Mouse (Mus musculus) left cerebral cortex, adult 8-10 months (tissue): ENCODE results near the gene Fbxw4. TPM values are rescaled to one million over a fixed set of nuclear protein-coding genes. Genes with fewer than 3 reads are reported as not detected.
"Not testable (repeated sequence)": the region's sequence is repeated elsewhere in the genome, so short reads cannot be mapped to it uniquely, and the experiment has no call there.

Experiments
- DNase-seq, 2 experiments: peaks; one replicate each; pipeline ENCODE4 v3.0.0; 2022; ENCODE audit warnings: low spot score in 2 of 2
- total RNA-seq, 4 experiments: library from RNA; stranded (reverse); gene quantifications; 2 replicates each; pipeline ENCODE4 v1.2.4; 2022

The Fbxw4 gene
- total RNA-seq, 4 experiments from 2014 or later, result 38.2 to 42.3 (median 39.7) TPM

DNA sequence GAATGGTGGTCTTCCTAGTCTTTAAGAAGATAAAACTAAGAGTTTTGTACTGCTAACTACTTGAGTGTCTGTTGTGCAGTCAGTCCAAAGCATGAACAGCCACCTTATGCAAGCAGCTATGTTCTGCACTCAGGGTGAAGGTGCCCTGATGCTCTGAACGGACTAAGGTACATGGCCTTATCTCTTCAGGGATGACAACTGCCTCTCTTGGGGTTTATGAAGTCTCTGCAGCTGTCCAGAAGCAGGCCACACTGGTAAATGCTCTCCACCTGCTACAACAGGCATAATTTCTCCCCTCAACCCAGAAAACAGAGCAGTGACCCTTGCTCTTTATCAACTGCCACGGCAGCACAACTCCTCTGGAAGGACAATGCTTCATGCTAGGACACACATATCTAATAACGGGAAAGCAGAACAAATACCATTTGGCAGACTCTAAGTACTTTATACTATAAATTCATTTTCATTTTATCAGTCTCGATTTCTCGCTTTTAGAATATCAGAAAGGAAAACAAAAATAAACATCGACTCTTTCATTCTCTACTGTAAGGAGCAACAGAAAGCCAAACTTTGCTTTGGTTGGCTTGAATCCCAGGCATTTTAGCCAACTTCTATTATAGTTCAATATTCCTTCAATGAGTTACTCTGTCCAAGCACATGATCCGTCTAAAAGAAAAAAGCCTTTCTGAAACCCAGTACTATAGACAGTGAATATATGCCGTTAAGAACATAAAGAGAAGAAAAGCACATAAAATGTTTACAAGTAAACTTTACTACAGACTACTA, 3.1 kb downstream of the Fbxw4 start:
- DNase-seq, result no peak

DNA sequence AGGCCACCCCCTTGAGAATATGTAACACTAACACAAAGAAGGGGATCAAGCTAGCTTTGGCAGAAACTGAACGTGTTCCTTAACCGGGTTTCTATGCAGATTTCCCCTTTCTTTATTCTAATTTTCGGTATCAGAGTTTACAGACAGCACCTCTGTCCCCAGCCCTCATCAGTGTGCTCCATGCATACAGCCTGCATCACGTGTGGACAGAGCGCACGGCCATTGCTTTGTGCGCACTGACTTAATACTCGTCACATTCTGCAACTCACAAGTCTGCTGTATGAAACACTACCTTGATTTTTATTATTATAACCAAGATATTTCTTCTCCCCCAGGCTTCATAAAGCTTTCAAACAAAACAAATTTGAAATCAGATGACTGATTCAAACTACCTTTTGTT, 4.2 kb downstream of the Fbxw4 start:
- no peak for DNase-seq

DNA sequence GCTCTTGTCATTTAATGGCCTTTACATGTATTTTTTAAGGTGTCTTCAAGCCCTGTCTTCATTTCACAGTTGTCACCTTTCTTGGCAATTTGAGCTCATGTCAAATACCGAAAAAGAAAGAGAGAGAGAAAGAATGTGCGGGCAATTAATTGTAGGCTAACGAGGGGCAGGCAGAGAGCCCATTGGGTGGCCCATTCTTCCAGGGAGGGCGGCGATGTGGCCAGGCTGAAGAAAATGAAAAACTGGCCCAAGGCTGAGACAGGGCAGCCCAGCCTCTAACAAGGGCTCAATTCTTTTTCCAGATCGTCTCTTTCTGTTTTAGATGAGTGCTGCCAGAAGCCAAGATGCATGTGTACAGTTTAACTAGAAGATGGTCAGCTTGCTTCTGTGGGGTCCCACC, 6.1 kb downstream of the Fbxw4 start:
- DNase-seq, result no peak

DNA sequence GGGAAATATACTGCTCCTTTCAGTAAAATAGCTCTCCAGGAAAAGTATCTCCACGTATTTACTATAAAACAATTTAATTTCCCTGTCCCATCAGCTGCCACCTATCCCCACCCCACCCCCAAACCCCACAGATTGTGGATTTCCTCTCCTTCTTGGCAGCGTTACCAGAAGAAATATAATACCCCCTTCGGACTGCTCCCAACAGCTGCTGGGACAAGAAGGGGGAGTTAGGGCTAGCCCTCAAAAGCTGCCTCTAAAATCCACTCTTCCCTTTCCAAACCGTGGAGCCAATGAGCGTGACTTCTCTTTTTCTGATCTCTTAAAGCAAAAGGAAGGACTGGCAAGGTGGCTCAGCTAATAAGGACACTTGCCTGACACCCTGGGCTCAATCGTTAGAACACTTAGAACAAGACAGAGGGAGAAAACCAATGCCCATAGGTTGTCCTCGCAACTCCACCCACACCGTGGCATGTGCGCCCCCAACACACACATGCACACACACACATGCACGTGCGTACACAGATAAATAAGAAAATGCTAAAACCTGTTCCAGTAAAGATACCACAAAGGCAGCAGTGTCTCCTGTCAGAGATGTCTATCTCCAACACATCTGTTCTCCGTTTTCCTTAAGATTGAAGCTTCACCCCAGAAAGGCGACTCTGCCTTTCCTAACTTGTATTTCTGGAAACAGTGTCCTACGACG, 7.7 kb downstream of the Fbxw4 start:
- DNase-seq, result no peak

DNA sequence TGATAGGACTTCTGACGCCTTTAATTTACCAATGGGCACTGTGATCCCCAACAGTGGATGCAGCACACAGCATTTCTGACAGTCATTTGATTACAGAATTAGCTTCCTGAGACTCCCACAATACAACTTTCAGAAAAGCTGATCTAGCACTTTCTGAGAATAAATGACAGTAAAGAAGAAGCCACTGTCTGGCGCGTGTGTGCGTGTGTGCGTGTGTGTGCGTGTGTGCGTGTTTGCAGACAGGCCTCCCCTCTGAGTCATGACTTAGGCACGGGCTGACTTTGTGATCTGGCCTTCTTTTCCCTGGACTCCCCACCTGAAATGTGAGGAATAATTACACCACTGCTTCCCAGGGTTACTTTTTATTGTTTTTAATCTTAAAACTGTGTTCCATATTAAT, 8.6 kb downstream of the Fbxw4 start:
- no peak for DNase-seq

DNA sequence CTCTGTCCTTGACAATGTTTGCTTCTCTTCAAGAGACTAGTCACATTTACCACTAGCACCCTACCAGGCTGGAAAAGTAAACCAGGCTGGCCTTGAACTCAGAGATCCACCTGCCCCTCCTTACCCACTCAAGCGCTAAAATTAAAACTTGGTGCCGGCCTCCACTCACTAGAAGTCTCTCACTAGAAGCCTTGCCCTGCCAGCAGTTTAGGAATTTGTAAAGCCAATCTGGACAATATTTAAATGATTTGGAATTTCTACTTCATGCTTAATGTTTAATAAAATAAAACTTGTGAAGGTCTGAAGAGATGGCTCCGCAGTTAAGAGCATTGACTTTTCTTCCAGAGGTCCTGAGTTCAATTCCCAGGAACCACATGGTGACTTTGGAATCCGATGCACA, 10.3 kb downstream of the Fbxw4 start:
- DNase-seq, result no peak

DNA sequence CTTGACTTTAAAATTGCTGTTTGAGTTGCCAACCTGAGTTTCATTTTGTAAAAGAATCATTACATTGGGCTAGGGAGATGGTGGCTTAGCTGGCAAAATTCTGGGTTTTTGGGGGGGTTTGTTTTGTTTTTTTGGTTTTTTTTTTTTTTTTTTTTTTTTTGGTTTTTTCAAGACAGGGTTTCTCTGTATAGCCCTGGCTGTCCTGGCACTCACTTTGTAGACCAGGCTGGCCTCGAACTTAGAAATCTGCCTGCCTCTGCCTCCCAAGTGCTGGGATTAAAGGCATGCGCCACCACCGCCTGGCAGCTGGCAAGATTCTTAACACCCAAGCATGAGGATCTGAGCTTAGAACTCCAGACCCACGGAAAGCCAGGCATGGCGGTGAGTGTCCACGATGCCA, 11.6 kb downstream of the Fbxw4 start:
- DNase-seq, result not testable (repeated sequence)

DNA sequence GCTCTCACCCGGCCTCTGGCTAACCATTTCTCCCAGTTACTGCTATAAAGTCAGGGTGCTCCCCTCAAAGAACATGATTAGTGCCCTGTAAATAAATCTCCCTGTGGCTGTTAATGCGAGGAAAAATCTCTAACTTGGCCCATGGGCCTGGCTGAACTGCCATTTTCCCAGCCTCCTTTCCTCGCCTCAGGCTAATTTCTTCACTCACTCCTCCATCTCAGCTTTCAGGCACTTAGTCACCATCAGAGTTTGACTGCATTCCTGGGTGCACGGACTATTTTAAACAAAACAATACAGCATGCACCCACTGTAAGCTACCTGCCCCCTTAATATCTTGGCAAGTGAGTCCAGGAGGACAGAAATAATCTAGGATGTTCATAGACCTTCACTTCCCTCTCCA, 13.2 kb downstream of the Fbxw4 start:
- DNase-seq, result no peak

DNA sequence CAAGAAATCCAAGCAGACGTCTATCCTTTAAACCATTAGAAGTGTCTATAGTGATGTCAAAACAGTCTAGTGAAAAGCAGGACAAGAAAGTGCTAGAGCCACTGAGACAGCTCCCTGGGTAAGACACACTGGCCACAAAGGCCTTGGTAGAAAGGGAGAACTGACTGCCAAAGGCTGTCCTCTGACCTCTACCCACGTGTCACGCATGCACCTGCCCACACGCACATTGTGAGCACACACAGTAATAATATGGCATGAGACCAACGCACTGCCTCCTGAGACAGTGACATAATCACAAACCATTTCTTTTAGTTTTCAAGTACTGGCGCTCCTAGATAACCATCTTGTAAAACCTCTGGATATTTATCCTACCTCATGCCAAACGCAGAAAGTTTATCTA, 19.4 kb downstream of the Fbxw4 start:
- DNase-seq, result no peak

DNA sequence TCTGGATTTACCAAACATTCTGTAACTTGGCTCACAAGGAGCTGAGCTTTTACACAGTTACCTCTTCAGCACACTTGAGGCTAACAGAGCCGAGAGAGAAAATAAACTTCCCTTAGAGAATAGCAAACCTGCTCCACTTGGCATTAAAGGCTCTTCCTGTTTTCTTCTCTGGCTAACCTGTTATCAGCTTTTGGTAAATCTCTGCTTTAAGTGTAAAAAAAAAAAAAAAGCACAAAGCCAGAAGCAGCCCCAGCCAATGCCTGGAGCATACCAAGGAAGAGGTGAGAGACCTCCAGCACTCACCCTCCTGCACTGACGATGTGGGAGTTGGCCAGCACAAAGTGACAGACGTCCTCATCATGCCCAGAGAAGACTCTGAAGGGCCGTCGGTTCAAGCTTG, 24.2 kb downstream of the Fbxw4 start:
- DNase-seq, result no peak

DNA sequence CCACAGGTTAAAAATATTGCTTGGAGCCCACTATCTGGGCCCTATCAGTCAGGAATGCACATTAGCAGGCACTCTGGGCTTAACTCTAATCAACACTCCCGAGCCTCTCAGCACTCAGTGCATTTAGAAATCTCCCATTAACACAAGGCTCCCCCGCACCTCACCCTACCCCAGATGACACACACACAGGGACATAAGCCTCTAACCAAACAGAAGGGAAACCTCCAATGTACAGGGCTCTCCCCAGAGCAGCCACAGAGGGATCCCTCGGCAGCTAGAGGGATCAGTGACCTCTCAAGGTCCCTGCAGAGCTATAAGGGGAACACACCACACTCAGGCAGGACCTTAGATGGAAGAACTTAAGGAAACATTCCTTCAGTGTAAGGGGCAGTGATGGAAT, 28.5 kb downstream of the Fbxw4 start:
- DNase-seq, result no peak

DNA sequence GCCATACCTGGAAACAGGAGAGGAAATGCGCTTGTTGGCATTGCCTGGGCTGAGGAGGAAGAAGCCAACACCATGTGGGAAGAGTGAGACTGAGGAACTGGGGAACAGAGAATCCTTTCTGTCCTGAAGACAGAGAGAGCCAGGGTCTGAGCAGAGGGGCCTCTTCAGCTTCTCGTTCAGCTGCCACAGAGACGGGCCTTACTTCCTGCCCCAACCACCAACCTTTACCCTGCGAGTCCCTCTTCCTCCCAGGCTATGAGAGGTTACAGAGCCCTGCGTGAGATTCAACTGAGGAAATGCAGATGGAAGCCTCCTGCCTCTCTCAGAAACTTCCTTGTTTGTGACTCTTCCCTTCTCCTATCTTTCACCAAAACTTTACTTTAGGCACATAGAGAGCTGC, 29.2 kb downstream of the Fbxw4 start:
- DNase-seq, result no peak

DNA sequence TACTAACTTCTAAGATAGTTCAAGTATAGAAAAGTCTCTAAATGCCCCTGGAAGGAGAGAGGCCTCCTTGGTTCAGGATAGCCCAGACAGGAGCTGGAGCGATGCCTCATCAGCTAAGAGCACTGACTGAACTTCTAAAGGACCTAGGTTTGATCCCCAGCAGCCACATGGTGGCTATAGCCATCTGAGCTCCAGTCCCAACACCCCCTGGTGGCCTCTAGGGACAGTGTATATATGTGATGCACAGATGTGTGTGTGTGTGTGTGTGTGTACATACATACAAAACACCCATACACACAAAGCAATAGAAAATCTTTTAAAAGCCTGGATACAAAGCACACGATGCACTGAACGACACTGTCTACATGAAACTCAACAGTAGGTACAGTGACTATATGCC, 30.9 kb downstream of the Fbxw4 start:
- no peak for DNase-seq

DNA sequence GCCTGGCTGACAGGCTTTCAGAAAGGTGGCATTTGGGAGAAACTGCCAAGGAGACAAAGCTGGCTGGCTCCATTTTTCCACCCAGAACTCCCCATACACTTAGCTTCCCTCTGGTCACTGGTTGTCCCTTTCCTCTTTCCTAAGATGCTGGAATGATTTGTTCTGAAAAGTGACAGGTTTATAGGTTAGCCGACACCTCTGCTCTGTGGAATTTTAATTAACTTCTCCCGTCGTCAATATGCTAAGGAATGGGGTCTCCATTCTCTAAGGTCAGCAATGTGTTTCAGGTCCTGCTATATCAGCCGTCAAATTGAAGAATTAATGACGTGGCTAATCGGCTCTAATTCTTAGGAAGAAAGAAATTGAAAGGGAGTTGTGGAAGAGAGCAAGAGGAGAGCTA, 31.5 kb downstream of the Fbxw4 start:
- DNase-seq, result no peak

DNA sequence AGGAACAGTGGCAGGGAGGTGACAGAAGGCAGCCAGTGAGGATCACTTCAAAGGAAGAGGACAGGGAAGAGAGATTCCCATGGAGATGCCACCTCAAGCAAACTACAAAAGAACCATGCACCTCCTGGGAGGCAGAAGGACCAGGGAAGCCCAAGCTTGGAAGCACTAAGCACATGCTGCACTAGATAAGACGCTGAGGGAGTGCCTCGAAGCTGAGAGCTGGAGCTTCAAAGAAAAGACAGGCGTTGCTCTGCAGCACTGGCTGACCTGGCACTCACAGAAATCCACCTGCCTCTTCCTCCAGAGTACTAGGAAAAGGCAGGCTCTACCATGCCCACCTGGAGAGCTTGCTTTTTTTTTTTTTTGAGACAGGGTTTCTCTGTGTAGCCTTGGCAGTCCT, 33.1 kb downstream of the Fbxw4 start:
- no peak for DNase-seq

DNA sequence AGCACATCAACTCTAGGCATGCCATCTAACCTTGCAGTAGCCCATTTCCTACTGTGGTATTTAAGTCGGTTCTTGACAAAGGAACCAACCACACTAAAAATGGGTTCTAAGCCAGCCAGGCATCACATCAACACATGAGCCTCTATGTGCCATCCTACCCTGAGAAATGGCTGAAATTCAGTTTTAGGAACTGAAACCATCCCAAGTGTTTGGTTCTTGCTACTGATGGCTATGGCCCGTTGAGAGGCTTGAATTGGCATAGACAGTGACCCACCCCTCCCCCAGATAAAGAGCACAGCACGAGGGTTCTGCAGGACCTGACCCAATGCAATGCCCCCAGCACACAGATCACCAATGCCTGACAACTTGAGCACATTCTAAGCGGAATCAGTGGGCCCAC, 36.4 kb downstream of the Fbxw4 start:
- no peak for DNase-seq

DNA sequence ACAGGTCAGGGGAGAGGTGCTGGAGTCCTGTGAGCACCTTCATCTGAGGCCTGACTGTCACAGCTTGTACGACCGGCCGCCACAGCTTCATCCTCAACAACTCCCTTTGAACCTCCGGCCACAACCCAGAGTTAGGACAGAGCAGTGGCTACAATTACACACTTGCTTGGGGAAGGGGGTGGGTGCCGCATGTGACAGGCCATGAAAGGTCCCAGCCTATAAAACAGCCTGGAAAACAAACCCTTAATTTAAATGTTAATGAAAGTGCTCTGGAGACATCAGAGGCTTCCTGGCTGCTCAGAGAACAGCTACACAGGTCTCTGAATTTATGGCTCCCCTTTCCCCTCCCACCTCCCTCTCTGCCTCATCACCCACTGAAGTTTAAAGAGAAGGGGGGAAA, 38.0 kb downstream of the Fbxw4 start:
- no peak for DNase-seq

DNA sequence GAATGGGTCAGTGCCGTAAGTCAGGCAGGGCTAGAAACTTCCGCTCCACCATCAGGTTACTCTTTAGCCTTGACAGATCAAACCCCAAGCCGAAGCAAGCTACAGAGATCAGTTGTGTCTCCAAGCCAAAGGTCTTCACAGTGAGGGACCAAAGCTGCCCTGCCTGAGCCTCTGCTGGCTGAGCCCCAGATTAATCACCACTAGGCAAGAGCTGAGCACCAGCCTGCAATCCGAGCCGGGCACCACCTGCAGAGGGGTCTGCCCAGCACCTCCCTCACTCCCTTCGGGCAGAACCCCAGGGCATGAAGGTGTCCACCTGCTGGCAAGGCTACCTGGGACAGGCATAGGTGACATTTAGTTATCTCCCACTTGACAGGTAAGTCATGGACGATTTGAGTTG, 39.1 kb downstream of the Fbxw4 start:
- DNase-seq, result no peak

DNA sequence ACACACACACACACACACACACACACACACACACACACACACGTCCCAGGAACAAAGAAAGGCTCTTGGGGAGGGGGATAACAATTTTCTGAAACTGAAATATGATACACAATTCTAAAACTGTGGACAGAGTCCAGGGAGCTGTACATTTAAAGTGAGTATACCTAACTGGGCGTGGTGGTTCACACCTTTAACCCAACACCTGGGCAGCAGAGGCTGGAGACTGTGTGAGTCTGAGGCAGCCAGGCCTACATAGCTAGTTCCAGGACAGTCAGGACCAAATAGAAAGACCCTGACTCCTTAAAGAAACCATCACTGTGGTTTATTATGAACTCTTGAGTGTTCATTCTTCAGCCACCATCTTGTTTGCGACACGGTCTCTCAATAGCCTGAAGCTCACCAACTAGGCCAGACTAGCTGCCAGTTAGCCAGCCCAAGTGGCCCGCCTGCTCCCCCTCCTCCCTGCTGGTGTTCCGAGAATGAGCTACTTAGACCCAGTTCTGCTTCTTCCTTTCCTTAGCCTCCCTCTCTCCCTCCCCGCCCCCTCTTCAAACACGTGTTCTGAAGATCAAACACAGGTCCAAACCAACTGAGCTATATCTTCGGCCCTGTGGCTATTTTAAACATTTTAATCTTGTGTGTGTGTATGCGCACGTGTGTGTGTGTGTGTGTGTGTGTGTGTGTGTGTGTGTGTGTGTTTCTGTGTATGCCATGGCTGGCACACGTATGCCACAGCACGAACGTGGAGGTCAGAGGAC, 40.2 kb downstream of the Fbxw4 start:
- no peak for DNase-seq

DNA sequence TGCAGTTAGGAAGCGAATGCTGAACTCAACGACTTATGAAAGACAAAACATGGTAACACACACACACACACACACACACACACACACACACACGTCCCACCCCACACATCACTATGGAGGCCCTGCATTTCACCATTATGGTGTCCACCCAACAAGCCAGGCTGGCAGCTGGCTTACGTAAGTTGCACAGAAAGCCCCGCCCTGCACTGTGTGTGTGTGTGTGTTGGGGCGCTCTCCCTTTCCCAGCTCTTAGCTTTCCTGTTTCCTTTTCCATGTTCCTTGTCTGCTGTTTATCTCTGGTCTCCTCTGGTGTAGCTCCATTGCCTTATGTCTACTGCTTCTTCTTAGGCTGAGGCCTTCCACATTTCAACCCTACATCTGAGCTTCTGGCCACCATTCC, 41.9 kb downstream of the Fbxw4 start:
- DNase-seq, result no peak

DNA sequence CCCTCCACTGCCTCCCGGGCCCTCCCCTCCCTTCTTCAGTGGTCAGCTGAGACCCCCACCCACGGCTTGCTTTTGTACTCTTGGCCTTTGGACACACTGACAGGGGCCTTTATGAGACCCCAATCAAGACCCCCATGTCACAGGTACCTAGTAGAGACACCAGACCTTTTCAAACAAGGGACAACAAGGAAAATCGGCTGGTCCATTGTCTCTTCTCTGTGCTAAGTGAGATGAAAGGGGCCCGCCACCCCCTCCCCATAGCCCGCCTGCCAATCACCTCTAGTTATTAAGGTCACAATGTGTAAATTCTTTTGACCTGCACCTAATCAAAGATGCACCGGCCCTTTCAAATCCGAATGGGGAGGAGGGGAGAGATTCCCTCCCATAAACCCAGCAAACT, 43.4 kb downstream of the Fbxw4 start:
- DNase-seq, result no peak

DNA sequence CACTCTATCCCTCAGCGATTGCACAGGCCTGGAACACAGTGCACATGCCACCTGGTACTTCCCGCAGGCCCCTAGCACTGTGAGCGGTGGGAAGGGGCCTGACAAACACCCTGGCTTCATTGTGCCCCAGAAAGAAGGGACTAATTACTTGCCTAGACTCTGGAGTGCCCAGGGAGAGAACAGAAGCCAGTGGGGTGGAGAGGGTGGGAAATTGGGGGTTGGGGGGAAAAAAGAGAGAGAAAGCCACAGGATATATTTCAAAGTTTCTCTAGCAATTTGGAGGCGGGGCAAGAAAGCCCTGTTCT, 43.9 kb downstream of the Fbxw4 start:
- no peak for DNase-seq
